7 mouse cellular contexts compared by ENCODE assay signal in the genomic region with DNA sequence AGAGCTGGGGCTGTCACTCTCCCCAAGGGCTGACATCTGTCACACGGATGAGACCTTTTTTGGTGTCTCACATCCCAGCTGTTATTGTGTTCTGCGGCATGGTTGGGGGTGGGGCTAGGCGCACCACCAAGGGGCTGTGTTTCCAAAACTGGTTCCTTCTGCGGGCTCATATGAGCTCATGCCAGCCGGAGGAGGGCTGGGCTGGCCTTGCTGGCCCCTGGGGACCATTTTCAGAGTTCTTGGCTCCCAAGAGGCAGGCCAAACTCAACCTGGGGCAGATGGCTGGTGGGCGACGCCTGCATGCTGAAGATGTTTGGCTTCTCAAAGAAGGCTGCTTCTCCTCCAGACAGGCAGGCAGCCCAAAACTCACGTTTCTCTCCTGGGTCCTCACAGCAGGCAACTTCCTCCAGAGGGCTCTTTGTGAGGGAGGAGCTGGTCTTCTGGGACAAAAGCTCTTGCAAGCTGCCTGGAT.
DNase-seq lines count a peak whose midpoint lies in the region; ATAC-seq lines count a peak whose summit lies in the region.

No protein-coding gene starts in this region.

- no peak overlapping the region for H3K4me2 ChIP-seq in forebrain, embryonic 16.5 days (ENCODE audit: low read length)

- 0 out of 2 replicates have a peak, but pooled peaks have one; percentile 3 for ATAC-seq in forebrain, embryonic 16.5 days
- no peak for ATAC-seq in megakaryocyte progenitor cell, adult 5-6 weeks (replicated peaks; ENCODE audit: poor library complexity)

- peak overlapping the region; percentile 96 for H3K27ac ChIP-seq in forebrain, embryonic 16.5 days (ENCODE audit: low read length)

- no peak overlapping the region for H3K4me3 ChIP-seq in forebrain, embryonic 16.5 days (replicated peaks; ENCODE audit: low read length)

- 0 out of 2 replicates have a peak overlapping the region, but pooled peaks have one; percentile 6 for H3K9ac ChIP-seq in forebrain, embryonic 16.5 days (replicated peaks; ENCODE audit: low read depth, low read length)

- DNase-seq in spleen, adult 18-20 months = peak; percentile 12 to 16
- DNase-seq in spleen, adult 12 weeks (ENCODE audit: low spot score) = no peak
- DNase-seq in right cerebral cortex, postnatal 14 days = peak; percentile 57
- no peak for DNase-seq in adrenal gland, postnatal 36 days
- no peak for DNase-seq in adrenal gland, postnatal 4 days (ENCODE audit: low spot score in 2 of 2)

- H3K9me3 ChIP-seq in forebrain, embryonic 16.5 days (ENCODE audit: control insufficient read depth, low read length) = no peaks in the 10 kb centered on the region

- WGBS in forebrain, embryonic 16.5 days = 44% methylated on average over 8 of the region's 8 CpGs

- peaks cover 11% of the 10 kb centered on the region for H3K4me1 ChIP-seq in forebrain, embryonic 16.5 days (replicated peaks; ENCODE audit: control insufficient read depth, insufficient read depth, low read length)

- H3K36me3 ChIP-seq in forebrain, embryonic 16.5 days (ENCODE audit: control insufficient read depth, insufficient read depth) = no peaks in the 10 kb centered on the region

- H3K27me3 ChIP-seq in forebrain, embryonic 16.5 days (replicated peaks; ENCODE audit: control insufficient read depth, insufficient read depth, low read length) = no peaks in the 10 kb centered on the region

Comparison
In these comparisons a context has a peak if more than half of its experiments do, and no peak if none do; other contexts are left out.
1. DNase-seq: peak in spleen, adult 18-20 months (2 of 2) and right cerebral cortex, postnatal 14 days (single experiment); none in spleen, adult 12 weeks (single experiment), adrenal gland, postnatal 36 days (0 of 2) and adrenal gland, postnatal 4 days (0 of 2).